17 mouse cellular contexts compared by ENCODE assay signal in genomic region chr1:41933777-41934176, GRCm38 (mm10).
"Had no signal": no experiment of that assay in that cellular context is flagged by ENCODE, and none has a peak within 500 bp of the region (broad histone marks: within the 10 kb centered on the region; RNA-seq: fewer than 3 reads in every experiment).

No protein-coding gene starts in this region.

- H3K4me1 ChIP-seq: neural tube, embryonic 12.5 days; neural tube, embryonic 13.5 days; stomach, embryonic 15.5 days had no signal

- H3K36me3 ChIP-seq: neural tube, embryonic 12.5 days; neural tube, embryonic 13.5 days; neural tube, embryonic 15.5 days; stomach, embryonic 15.5 days had no signal

- H3K9me3 ChIP-seq: neural tube, embryonic 12.5 days; neural tube, embryonic 13.5 days; neural tube, embryonic 15.5 days; stomach, embryonic 15.5 days had no signal

- H3K4me2 ChIP-seq: neural tube, embryonic 12.5 days; neural tube, embryonic 13.5 days; neural tube, embryonic 15.5 days; stomach, embryonic 15.5 days had no signal

- DNase-seq: retina, postnatal 1 day; right cerebral cortex, adult 18-20 months; right cerebral cortex, postnatal 14 days; right cerebral cortex, postnatal 25 days; right cerebral cortex, postnatal 4 days; spleen, adult 18-20 months; thymus, adult 18-20 months; thymus, adult 2 months; thymus, postnatal 14 days; thymus, postnatal 25 days; thymus, postnatal 36 days; thymus, postnatal 4 days had no signal

- H3K9ac ChIP-seq: neural tube, embryonic 12.5 days; neural tube, embryonic 13.5 days; neural tube, embryonic 15.5 days; stomach, embryonic 15.5 days had no signal

- H3K27ac ChIP-seq: neural tube, embryonic 12.5 days; neural tube, embryonic 13.5 days; neural tube, embryonic 15.5 days; stomach, embryonic 15.5 days; stomach, postnatal 0 days had no signal

- H3K4me3 ChIP-seq: neural tube, embryonic 12.5 days; neural tube, embryonic 13.5 days; neural tube, embryonic 15.5 days; stomach, embryonic 15.5 days had no signal

- H3K27me3 ChIP-seq: neural tube, embryonic 12.5 days; neural tube, embryonic 13.5 days; neural tube, embryonic 15.5 days; stomach, embryonic 15.5 days had no signal
